Mouse (Mus musculus) embryo, embryonic 11 days (tissue): ENCODE measurements around the gene Hdac6.

Experiments
- DNase-seq: peaks from one replicate; pipeline ENCODE4 v3.0.0-alpha.2; 2015

The Hdac6 gene

DNA sequence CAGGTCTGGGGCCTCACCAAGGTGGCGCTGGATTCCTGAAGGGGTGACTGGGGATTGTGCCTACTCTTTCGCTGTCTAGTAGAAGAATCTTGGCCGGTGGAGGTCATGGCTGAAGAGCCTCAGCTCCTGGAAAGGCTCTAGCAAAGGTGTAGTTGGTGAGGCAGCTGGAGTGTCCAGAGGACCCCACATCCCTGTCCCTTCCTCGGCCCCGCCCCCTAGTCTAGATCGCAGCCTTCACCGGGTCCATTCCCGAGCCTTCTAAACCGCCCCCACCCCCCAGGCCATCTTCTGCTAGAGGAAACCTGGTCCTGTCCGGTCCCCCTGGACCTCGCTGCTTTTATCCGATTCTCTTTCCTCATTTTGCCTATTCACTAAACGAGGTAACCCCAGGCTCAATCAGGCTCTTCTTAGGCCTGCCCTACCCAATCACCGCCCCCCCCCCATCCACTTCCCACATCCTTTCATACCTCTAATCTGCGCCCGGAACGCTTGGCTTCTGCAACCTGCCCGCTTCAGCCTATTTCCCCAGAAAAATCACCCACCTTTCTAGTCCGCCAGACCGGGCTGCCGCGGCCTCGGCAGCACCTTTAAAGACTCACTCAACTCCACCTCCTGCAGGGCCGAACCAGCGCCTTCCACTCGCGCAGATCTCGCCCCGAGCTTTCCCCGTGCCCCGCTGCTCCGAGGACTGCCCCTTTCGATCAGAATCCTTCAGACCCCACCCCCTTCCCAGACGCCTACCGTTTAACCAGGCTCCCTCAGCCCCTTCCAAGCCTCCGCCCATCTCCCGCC, at the start of gene Hdac6:
Gene Hdac6 (minus strand): TSS at position 782 of the 792 bp plus-strand sequence.
- no peak for DNase-seq

DNA sequence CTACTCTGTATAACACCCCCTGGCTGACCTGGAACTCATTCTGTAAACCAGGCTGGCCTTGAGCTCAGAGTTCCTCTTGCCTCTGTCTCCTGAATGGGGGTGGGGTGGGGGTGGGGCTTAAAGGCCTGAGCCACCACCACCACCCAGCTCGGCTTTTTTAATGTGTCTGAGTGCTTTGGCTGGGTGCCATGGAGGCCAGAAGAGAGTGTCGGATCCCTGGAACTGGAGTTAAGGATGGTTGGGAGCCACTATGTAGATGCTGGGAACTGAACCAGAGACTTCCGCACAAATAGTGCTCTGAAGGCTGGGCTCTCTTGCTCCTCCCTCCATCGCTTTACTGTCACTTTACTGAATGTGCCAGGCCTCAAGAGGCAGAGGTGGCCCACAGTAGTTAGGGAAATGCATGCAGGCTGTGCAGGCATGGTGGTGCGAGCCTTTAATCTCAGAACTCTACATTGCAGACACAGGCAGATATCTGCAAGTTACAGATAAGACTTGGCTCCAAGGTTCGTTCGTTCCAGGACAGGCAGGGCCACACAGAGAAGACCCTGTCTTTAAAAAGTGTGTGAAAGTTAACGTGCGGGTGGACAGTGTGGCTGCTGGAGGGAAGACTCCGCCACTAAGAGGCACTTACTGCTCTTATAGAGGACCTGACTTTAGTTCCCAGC, 45.5 kb upstream of the Hdac6 start:
- DNase-seq = no peak

DNA sequence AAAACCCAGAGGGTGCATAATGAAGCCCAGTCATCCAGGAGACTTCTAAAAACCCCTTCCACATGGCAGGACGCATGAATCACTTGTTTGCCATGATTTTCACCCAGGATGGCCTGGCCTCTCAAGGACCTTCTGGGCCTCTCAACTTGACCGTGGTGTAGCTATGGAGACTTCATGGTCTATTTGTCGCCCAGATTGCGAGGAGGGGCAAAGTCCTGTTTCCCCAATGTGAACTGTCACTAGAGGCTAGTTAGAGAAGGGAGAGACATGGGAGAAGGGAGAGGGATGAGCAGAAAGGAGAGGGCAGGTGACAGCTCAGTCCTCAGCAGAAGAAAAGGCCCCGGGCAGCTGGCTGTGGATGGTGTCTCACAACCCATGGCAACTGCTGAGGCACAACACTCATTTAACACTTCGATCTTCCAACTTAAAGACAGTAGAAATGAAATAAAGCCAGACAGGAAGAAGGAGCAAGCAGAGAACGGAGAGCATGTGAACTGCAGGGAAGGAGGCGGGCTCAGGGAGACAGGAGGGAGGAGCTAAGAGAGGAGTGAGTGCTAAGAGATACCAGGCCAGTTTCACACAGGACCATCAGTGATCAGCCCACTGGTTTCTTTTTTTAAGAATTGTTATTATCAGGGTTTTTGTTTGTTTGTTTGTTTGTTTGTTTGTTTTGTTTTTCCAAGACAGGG, 44.8 kb upstream of the Hdac6 start:
- no peak for DNase-seq

DNA sequence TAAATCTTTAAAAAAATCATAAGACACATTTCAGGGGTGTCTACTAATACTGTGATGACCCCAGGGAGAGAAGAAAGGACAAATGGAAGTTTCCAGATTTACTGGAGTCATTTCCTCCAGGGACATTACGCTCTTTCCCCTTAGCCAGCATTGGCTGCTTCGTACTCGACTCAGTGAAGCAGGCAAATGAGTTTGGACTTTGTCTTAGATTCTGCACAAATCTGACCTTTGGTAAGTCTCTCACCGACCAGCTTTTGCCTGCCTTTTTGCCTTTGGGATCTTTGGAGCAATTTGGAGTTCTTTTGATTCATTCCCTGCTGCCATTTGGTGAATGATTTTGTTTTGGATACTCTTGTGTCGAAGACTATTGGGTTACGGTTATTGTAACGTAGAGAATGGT, 33.7 kb upstream of the Hdac6 start:
- no peak for DNase-seq

DNA sequence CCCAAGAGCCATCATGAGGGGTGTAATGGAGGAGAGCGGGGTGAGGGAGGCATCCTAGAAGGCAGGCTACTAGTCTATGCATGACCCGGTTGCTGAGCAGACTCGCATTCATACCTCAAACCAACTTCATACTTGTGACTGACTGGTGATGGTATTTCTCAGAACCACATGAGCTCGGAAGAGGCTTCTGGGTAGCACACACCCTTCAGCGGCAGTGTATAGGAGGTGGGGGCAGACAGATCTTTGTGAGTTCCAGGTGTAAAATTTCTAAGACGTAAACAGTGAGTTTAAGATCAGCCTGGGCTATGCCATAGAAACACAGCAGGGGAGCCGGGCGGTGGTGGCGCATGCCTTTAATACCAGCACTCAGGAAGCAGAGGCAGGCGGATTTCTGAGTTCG, 30.2 kb upstream of the Hdac6 start, which contains the start of gene Gata1:
Gene Gata1 (minus strand): TSS at position 180 of the 400 bp plus-strand sequence.
- DNase-seq = no peak

DNA sequence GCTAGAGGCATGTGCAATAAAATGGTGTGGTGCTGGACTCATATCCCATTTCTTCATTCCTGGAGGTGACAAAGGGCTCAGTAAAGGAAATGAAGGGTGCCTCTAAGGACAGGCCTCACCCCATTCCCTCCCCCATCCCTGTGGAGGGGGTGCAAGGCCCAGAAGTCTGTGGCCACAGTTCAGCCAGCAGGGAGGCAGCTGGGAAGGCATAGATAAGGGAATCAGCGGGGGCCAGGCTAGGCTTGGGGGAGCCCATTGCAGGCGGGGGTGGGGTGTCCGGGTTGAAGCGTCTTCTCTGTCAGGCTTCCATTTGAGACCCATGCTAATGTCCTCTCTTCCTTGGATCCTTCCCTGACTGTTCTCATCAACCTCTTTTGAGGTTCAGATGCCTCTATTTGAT, 23.6 kb upstream of the Hdac6 start:
- DNase-seq = no peak

DNA sequence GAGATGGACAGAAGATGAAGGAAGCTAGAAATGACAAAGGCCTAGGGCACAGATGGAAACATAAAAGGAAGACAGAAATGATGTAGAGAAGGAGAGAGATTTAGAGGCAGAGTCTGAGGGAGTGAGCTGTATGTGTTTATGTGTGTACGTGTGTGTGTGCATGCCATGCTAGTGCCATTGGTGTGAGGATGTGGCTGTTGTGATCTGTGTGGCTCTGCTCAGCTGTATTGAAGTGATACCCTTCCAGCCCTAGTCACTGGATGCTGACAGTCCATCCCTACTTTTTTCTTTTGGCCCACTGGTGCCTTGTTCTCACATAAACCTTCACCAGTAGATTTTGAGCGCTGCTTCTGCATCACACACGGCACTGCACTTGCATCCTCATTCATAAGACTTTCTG, 21.2 kb upstream of the Hdac6 start:
- DNase-seq = no peak

DNA sequence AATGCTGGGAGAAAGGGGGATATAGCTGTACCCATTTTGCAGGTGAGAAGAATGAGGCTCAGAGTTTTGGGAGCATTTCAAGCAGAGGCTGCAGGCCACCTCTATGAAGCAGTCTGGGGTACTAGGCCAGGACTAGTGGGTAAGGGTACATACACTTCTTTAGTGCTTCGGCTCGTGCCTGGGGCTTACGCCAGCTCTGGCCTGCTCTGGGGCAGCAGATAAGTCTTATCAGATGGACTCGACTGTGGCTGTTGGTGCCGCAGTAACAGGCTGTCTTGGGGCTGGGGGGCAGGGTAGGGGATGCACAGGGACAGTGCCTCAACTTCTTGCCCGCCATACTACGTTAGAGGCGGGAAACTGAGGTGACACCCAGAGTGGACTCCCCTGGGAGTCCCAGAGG, 20.5 kb upstream of the Hdac6 start:
- no peak for DNase-seq

DNA sequence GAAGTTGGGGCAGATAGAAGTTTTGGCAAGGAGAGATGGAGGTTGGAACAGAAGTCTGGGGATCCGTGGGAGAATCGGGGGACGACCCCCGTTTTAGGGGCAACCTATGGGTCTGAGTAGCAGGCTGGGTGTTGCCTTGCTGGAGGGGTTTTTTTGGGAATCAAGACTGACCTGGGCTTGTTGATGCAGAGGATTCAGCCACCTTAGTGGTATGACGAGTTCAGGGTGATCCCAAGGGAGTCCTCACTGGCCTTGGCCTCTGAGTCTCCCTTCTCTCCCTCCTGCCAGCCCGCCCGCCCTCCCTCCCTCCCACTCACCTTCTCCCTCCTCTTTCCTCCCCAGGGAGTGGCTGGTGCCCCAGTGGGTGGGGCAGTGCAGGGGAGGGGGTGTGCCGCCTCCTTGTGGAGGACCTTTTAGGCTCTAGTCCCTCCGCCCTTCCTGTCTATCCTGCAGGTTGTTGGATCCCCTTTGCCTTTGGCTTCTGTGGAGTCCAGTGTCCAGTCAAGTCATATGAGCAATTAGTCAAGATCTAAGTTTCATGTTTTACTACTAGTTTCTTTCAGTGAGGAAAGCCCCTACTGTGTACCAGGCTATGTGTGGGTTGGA, 20.0 kb upstream of the Hdac6 start:
- DNase-seq = no peak

DNA sequence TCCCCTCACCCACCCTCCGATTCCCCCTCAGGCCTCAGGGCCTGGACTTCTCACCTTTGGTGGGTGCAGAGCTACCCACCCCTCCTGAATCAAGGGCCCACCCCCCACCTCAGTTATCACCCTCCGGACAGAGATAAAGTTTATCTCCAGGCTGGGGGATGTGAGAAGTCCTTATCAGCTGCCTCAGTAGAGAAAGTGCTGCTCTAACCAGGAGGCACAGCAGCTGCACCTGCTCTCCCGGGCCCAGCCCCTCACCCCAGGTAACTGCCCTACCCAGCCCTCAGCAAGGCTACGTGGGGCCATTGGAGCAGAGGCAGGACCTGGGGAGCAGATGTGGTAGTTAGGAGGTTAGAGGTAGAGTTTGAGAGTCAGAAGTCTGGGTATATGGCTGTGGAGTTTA, 18.5 kb upstream of the Hdac6 start:
- DNase-seq = no peak

DNA sequence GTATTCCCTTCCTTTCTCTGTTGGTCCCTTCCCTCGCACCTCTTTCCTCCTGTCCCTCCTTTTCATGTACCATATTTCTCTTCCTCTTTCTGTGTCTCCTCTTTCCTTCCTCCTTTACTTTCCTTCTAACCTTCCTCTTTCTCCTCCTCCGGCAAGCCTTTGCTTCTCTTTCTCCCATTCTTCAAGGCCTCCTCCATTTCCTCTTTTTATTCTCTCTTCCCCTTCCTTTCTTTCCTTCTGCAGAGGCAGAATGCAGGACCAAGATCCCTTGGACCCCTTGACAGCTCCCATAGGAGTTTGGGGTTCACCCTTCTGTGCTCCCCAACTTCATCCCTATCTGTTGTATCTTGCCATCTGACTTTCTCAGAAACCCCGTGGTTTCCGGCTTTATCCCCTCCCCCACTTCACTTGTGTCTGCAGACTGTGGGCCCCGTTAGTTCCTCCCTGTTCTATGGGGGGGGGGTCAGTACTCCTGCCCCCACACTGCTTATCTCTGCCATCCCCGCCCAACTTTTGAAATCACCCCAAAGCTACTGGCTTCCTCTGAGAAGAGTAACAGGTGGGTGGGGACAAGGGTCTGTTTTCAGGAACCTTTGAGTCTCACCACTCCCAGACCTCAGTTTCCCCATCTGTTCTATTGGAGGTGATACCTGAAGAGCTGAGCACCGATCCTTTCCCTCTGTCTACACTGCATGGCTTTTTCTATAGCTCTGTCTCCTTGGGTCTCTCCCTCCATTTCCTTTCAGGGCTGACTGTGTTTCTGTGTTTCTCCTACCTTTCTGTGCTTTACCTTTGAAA, 16.3 kb upstream of the Hdac6 start:
- no peak for DNase-seq

DNA sequence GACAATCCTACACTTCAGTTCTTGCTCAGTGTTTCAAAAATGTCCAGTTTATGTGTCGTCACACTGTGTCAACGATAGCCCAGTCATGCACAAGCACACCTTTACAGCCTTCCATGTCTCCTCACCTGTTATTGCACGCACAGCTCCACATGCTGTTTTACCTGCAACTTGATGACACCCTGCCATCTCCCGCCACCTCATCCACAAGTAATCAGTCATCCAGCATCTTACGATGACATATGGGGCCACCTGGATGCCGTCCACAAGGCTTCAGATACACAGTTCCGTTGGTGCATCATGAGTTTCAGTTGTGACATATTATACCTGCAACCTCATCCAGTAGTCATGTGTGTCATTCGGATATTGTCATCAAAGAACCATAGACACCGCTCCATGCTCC, 11.2 kb upstream of the Hdac6 start:
- DNase-seq = no peak

DNA sequence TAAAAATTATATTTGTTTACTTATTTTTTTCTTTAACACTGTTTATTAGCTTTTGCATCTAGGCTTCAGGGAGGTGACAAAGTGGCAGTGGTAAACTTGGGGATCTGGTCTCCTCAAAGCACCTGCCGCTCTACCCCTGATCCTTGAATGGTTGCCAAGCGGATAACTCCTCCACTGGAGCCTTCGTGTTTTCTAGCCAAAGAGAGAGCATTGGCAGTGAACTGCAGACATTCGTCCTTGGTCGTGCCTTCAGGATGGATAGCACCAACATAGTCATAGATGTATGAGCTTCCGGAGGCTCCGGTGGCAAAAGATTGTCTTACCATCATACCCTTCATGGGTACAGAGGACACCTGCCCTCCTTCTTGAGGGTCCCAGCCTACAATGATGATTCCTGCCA, 2.4 kb upstream of the Hdac6 start:
- no peak for DNase-seq

DNA sequence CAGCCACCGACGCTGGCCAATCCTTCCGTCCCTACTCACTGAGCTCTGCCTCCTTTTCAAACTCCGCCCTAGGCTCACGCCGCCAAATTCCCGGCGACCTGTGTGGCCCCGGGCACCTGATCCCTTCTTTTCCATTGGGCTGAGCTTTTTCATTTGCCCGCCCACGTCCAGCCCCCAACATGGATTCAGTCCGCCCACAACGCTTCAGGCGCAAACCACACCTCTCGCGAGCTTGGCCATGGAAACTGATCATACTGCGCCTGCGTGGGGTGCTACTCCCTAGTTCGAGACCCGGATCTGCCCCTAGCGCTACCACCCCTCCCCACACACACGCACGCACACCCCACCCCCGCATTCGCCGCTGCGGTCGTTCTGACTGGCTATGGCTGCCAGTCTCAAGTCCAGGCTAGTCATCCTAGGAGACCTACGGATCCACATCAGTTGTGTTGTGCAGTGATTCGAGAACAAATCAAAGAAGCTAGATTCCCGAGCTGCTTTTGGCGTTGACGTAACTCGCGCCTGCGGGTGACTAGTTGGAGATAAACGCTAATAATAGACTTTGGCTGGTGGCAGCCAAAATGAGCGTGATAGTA, 307 bp upstream of the Hdac6 start:
- peak; percentile 92 for DNase-seq

DNA sequence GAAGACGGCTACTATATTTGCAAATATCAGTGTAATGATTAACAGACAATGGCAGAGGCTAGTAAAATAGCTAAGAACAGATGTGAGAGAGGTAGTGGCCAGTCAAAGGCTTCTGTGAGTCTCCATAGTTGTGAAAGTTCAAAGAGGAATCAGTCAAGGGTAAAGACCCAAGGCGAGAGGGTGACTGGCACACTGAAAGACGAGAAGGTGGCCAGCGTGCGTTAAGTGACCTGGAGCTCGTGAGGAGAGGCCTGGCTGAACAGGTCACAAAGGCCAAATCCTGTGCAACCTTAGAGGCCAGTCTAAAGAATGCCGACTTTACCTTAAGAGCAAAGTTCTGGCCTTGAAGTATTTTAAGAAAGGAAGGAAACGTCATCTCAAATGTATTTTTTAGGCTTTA, 2.1 kb downstream of the Hdac6 start:
- no peak for DNase-seq

DNA sequence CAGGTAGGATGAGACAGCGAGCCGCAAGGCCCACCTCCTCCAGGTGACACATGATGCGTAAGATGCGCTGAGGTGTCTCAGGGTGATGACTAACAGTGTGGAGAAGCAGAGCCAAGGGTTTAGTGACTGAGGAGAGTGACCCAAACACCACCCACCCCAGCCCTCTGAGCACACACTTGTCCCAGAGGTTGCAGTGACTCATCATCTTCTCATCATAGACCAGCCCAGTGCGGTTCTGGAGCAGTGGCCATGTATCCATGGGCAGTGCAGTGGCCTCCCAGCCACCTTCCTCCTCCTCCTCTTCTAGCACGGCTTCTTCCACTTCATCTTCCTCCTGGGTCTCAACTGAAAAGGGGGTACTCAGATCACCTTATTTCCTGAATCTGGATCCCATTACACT, 10.0 kb downstream of the Hdac6 start:
- DNase-seq = no peak

DNA sequence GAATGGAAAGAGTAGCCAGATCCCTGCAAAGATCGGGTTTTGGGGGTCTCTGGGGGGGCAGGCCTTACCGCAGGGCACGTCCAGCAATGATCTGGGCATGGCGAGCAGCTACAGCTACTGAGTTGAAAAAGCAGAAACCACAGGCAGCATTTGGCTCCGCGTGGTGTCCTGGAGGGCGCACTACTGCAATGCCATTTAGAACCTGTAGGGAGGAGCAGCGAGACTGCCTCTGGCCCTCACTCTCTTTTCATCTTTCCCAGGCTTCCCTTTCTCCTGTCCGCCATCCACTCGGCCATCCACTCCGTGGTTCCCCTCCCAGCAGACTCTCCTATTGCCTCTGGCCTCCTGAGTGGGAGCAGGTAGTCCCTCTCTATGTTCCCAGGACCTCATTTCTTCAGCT, 10.8 kb downstream of the Hdac6 start:
- no peak for DNase-seq

DNA sequence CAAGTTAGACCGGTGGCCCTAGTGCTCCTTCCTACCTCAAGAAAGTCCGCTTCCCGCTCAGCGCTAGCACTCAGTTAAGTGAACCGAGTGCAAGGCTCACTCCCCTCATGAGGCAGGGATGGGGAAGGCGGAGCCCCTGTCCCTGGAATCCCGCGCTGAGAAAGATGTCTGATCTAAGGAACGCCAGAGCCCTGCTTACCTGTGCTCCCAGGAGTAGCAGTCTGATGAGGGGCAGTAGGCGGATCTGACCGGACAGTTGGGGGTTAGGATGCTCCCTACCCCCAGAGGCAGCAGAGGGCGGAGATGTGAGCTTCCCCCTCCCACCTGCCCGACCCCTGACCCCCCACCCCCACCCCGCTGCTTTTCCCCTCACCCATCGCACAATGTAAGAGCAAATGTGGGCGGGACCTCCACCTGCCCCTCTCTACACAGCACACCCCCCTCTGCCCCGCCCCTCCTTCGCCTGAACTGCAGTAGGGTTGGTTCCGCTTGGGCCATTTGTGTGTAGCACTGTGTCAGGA, 19.4 kb downstream of the Hdac6 start, which contains the start of gene Eras:
Gene Eras (minus strand): TSS at position 338 of the 521 bp plus-strand sequence.
- no peak for DNase-seq

DNA sequence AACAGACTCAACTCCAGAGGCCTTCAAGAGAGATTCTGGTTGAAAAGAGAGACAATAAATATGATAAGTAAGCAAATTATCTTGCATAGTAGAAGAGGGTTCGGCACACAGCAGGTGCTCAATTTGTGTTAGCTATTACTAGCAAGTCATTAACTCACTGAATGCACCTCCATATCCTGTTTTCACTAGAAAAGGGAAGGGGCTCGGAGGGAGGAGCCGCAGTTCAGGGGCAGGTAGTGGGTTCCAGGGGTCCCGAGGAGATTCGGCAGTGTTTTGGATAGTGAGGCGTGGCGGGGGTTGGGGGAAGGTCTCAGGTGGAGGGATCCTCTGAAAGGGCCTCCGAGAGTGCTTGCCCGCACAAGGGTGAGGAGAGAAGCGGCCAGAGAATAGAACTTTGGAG, 20.6 kb downstream of the Hdac6 start:
- no peak for DNase-seq

DNA sequence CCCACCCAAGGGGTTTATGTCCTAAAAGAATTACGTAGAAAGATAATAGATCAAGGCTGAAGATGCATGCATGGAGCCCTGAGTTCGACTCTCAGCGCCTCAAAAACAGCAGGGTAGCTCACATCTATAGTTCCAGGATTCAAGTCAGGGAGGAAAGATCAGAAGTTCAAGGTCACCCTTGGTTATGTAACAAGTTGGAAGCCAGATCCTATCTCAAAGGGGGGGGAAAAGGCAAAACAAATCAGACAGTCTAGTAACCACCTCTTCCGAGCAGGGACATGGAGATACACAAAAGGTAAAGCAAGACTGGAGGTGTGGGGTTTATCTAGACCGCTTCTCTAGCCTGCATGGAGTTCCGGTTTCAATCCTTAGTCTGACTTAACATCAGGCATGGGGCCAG, 21.4 kb downstream of the Hdac6 start:
- no peak for DNase-seq

DNA sequence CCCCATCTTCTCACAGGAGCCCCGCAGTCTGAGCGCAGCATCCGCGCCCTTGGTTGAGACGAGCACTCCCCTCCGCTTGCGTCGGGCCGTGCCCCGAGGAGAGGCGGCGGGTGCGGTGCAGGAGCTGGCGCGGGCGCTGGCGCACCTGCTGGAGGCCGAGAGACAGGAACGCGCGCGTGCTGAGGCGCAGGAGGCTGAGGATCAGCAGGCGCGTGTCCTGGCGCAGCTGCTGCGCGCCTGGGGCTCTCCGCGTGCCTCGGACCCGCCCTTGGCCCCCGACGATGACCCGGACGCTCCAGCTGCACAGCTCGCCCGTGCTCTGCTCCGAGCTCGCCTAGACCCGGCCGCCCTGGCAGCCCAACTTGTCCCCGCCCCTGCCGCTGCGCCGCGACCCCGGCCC, 25.7 kb downstream of the Hdac6 start:
- peak; percentile 47 for DNase-seq
